Mouse (Mus musculus) heart, postnatal 0 days (tissue): ENCODE data around the gene Fam173a. TPM values are rescaled to one million over a fixed set of nuclear protein-coding genes. Genes with fewer than 3 reads are reported as not detected.

Experiments
- ATAC-seq: fragments of 200-750 bp; cut with Nextera tagmentation; 2 replicates; pipeline ENCODE4 v1.8.0; 2017; ENCODE audit warnings: low read depth, moderate number of reproducible peaks, moderate library complexity; ENCODE audit not compliant: insufficient read depth
- DNase-seq: peaks from one replicate; pipeline ENCODE4 v3.0.0-alpha.2; 2016; ENCODE audit warnings: low spot score
- H3K27ac ChIP-seq: fragments of 300-500 bp; sonication (generic); 2 replicates; pipeline ENCODE4 v1.5.1; 2014; ENCODE audit warnings: low read depth, mild to moderate bottlenecking
- H3K27me3 ChIP-seq: fragments of 300-500 bp; sonication (generic); 2 replicates; pipeline ENCODE4 v1.6.1; 2014; ENCODE audit warnings: low read length, mixed read lengths; ENCODE audit not compliant: control insufficient read depth, insufficient read depth
- H3K36me3 ChIP-seq: fragments of 300-500 bp; sonication (generic); replicated peaks from 2 replicates; pipeline ENCODE4 v1.6.1; 2014; ENCODE audit warnings: low read length, mixed read lengths; ENCODE audit not compliant: control insufficient read depth, insufficient read depth
- H3K4me1 ChIP-seq: fragments of 300-500 bp; sonication (generic); 2 replicates; pipeline ENCODE4 v1.6.1; 2014; ENCODE audit warnings: antibody characterized with exemption; ENCODE audit not compliant: control insufficient read depth, insufficient read depth
- H3K4me2 ChIP-seq: fragments of 300-500 bp; sonication (generic); 2 replicates; pipeline ENCODE4 v1.6.1; 2014; ENCODE audit warnings: low read depth, mild to moderate bottlenecking, low read length, moderate library complexity
- H3K4me3 ChIP-seq: fragments of 300-500 bp; sonication (generic); 2 replicates; pipeline ENCODE4 v1.5.1; 2014; ENCODE audit warnings: low read depth, low read length
- H3K9ac ChIP-seq: fragments of 300-500 bp; sonication (generic); replicated peaks from 2 replicates; pipeline ENCODE4 v1.6.1; 2014; ENCODE audit warnings: low read depth, low read length, mixed read lengths
- H3K9me3 ChIP-seq: fragments of 300-500 bp; sonication (generic); replicated peaks from 2 replicates; pipeline ENCODE4 v1.6.1; 2016; ENCODE audit warnings: low read length; ENCODE audit not compliant: control insufficient read depth
- CTCF ChIP-seq: IDR thresholded peaks from 2 replicates; pipeline ENCODE4 v1.5.1; 2016; ENCODE audit warnings: antibody characterized with exemption, control low read depth, low read depth
- EP300 ChIP-seq: IDR thresholded peaks from 2 replicates; pipeline ENCODE4 v1.6.1; 2016; ENCODE audit warnings: antibody characterized with exemption, low read depth
- WGBS: fragments of 180-500 bp; shearing (Covaris S2); extraction: QIAGEN DNeasy Blood & Tissue Kit; methylation state at CpG from one replicate; pipeline ENCODE4 v1.1.7; 2014; 5-methylcytosine and 5-hydroxymethylcytosine counted together
- polyA plus RNA-seq: library from polyadenylated mRNA; unstranded; fragments of >200 nt; fragmentation: Nextera tagmentation; extraction: Ambion mirVana; gene quantifications from 2 replicates; pipeline ENCODE4 v1.2.1, GENCODE M21; 2015
- total RNA-seq: library from RNA; depleted of rRNA; stranded (reverse); fragments of >200 nt; gene quantifications from 2 replicates; pipeline ENCODE4 v1.2.3, GENCODE M21; 2014; ENCODE audit warnings: low replicate concordance

Fam173a gene
- total and polyA plus RNA-seq, 2 experiments from 2014 or later, result 32.5 to 55.6 TPM

DNA sequence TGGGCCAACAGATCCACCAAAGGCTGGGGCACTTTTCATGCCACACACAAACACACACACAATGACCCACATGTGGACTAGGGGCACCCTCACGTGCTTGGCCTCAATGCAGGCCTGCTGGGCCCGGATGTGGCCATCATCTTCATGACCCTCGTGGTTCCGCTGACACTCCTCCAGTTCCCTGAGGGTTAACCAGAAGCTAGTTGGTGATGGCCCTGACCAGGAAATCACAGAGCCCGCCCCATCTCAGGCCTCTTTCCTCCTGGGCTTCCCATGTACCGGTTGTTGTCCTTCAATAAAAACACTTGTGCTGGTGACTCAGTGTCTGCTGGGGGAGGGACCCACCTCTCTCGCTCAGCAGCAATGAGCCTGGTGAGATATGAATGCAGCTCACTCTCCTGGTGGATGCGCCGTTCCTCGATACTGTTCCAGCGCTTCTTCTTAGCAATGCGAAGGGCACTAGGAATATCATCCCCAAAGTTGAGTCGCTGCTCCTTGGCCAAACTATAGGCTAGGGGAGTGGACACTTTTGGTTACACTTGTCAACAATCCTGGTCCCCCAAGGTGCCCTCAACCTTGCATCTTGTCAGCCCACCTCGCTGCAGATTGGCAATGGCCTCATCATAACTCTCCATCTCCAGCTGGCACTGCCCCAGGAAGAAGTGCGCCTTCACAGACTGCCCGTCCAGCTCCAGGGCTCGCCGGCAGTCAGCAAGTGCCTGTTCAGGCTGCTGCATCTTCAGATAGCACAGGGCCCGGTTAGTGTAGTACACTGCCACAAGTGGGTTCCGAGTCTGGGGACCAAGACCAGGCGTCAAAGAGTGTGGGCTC lies 39.0 kb upstream of the Fam173a start:
- Histone ChIP-seq H3K27me3 (no peaks in the 10 kb centered on the region), H3K4me3 (peak overlapping the region; percentile 77), H3K36me3 (peaks cover 24% of the 10 kb centered on the region), H3K27ac (peak overlapping the region; percentile 99), H3K4me2 (peak overlapping the region; percentile 81), H3K9me3 (no peaks in the 10 kb centered on the region), H3K9ac (peak overlapping the region; percentile 79), H3K4me1 (peaks cover 48% of the 10 kb centered on the region)
- WGBS, result 33% methylated on average over 21 of the region's 21 CpGs
- ATAC-seq (no peak), DNase-seq (no peak)
- no peak for TF ChIP-seq CTCF
- no peak for TF ChIP-seq EP300

DNA sequence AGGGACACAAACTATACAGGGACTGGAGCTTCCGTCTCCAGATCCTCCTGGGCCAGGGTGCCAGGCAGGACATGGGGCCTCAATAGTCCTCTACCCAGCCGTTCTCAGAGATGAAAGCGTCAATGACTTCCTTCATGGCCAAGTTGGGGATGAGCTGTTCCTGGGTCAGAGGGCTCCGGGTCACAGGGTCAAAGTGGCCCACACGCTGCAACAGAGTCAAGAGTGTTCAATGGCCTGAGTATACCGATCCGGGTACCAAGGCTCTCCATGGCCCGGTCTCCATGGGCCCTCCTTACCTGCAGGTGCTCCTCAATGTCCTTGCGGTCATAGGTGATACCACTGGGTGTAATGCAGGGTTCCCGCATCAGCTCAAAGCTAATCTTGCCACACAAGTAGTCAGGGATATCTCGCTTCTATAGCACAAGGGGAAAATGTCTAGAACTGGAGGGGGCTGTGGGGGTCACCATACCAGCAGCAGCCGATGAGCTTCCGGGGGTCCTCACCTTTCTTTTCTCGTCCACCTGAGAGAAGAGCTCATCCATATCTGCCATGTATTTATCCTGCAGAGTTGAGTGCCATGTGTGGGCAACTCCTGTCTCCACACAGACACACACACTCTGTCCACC lies 38.2 kb upstream of the Fam173a start:
- no peak overlapping the region for H3K4me3 ChIP-seq
- no peak for ATAC-seq
- H3K4me2 ChIP-seq, result peak overlapping the region; percentile 81; the same call in 1 of the 2 replicates
- no peaks in the 10 kb centered on the region for H3K27me3 ChIP-seq
- DNase-seq, result no peak
- WGBS, result 80% methylated on average over 14 of the region's 14 CpGs
- TF ChIP-seq EP300 (no peak), CTCF (no peak)
- H3K36me3 ChIP-seq, result peaks cover 32% of the 10 kb centered on the region
- no peaks in the 10 kb centered on the region for H3K9me3 ChIP-seq
- H3K9ac ChIP-seq, result no peak overlapping the region
- no peak overlapping the region for H3K27ac ChIP-seq
- peaks cover 40% of the 10 kb centered on the region for H3K4me1 ChIP-seq

DNA sequence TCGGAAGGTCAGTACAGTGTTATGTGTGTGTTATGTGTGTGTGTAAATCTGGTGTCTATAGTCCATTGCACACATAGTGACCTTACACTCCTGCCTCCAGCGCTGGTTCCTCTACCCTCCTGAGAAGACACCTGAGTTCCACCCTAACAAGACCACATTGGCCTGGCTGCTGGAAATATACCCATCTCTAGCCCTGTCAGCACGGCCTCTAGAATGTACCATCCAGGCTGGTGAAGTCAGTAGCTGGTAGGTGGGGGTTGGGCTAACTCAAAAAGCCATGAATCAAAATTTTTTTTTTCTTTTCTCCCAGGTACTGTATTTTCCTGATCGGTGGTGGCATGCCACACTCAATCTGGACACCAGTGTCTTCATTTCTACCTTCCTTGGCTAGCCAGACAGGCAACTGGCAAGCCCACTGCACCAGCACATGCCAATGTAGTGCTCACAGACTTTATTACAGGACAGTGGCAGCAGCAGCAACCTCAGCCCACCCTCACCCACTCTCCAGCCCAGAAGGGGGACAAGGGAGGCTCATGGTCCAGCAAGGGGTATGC lies 37.6 kb upstream of the Fam173a start:
- no peak for TF ChIP-seq CTCF
- TF ChIP-seq EP300, result no peak
- no peaks in the 10 kb centered on the region for H3K27me3 ChIP-seq
- H3K27ac ChIP-seq, result no peak overlapping the region
- ATAC-seq (no peak), DNase-seq (no peak)
- WGBS, result 74% methylated on average over 4 of the region's 4 CpGs
- no peak overlapping the region for H3K4me2 ChIP-seq
- peaks cover 33% of the 10 kb centered on the region for H3K36me3 ChIP-seq
- no peak overlapping the region for H3K9ac ChIP-seq
- H3K4me3 ChIP-seq, result no peak overlapping the region
- peaks cover 39% of the 10 kb centered on the region for H3K4me1 ChIP-seq
- H3K9me3 ChIP-seq, result no peaks in the 10 kb centered on the region

DNA sequence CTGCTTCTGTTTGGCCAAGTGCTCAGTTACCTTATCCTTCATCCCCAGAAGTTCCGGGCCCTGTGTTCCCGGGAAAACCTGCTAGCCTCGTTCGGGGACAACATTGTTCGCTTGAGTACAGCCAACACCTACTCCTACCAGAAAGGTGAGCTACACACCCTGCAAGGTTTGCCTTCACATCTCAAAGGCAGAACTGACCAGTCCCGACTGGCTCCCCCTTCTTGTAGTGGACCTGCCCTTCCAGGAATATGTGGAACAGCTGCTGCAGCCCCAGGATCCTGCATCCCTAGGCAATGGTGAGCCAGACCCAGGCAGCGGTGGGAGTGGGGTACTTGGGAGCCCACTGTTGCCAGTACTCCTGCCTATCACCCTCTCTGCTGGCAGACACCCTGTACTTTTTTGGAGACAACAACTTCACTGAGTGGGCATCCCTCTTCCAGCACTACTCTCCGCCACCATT lies 36.9 kb upstream of the Fam173a start:
- peaks cover 33% of the 10 kb centered on the region for H3K4me1 ChIP-seq
- DNase-seq, result no peak
- no peaks in the 10 kb centered on the region for H3K9me3 ChIP-seq
- H3K4me2 ChIP-seq, result peak overlapping the region; percentile 92
- TF ChIP-seq CTCF (no peak), EP300 (no peak)
- peak overlapping the region; percentile 65 for H3K4me3 ChIP-seq
- H3K9ac ChIP-seq, result peak overlapping the region; percentile 77
- H3K27me3 ChIP-seq, result no peaks in the 10 kb centered on the region
- H3K27ac ChIP-seq, result peak overlapping the region; percentile 87
- peaks cover 33% of the 10 kb centered on the region for H3K36me3 ChIP-seq
- ATAC-seq, result no peak
- 30% methylated on average over 8 of the region's 8 CpGs for WGBS

DNA sequence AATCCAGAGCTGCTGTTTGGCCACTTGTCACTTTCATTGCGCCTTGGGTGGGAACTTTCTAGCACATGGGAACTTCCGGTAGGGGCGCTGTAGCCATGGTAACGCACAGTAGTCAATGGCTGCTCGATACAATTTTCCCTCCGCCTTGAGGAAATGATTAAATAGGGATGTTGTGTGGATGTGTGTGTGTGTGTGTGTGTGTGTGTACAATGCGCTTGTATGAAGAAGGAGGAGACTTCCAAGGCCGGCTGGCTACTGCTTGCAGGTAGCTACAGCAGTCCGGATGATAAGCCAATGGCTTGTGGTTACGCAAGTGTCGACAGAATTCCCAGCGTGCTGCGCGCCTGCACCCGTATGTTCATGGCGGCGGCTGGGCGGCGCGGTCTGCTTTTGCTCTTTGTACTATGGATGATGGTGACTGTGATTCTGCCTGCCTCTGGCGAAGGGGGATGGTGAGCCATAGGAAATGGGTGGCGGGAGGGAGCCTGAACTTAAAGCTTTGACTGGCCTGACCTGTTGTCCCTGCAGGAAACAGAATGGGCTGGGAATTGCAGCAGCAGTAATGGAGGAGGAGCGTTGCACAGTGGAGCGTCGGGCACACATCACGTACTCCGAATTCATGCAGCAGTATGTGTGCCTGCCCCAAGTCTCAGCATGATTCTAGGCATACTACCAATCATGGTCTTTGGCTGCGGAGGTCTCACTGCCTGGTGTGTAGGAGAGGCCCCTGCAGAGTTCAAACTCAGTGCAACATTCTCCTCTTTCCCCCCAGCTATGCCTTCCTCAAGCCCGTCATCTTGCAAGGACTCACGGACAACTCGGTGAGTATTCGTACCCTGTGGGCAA lies 36.2 kb upstream of the Fam173a start, which contains the start of gene Jmjd8:
Gene Jmjd8 (plus strand): TSS at position 156 of the 846 bp plus-strand sequence.
- WGBS, result 2% methylated on average over 32 of the region's 32 CpGs
- no peak for ATAC-seq
- peak within 1 kb of the TSS; percentile 92 for H3K4me2 ChIP-seq
- peaks cover 35% of the 10 kb centered on the region for H3K4me1 ChIP-seq
- peak within 1 kb of the TSS; percentile 65 for H3K4me3 ChIP-seq
- no peaks in the 10 kb centered on the region for H3K9me3 ChIP-seq
- H3K36me3 ChIP-seq, result peaks cover 33% of the 10 kb centered on the region
- no peaks in the 10 kb centered on the region for H3K27me3 ChIP-seq
- peak within 1 kb of the TSS; percentile 77 for H3K9ac ChIP-seq
- DNase-seq, result peak; percentile 85
- TF ChIP-seq CTCF, result peak; percentile 30
- TF ChIP-seq EP300, result no peak
- H3K27ac ChIP-seq, result peak within 1 kb of the TSS; percentile 87
